Mouse (Mus musculus) hindbrain, postnatal 0 days (tissue): Measurements from ENCODE around the gene Izumo1. TPM values are rescaled to one million over a fixed set of nuclear protein-coding genes. Genes with fewer than 3 reads are reported as not detected.

Experiments
- ATAC-seq: fragments of 200-750 bp; cut with Nextera tagmentation; 2 replicates; pipeline ENCODE4 v1.8.0; 2017; ENCODE audit warnings: mild to moderate bottlenecking, moderate TSS enrichment, moderate library complexity
- DNase-seq: peaks from one replicate; pipeline ENCODE4 v3.0.0-alpha.2; 2015; ENCODE audit warnings: low spot score
- H3K27ac ChIP-seq: fragments of 300-500 bp; sonication (generic); 2 replicates; pipeline ENCODE4 v1.5.1; 2014; ENCODE audit warnings: mild to moderate bottlenecking
- H3K27me3 ChIP-seq: fragments of 300-500 bp; sonication (generic); 2 replicates; pipeline ENCODE4 v1.6.1; 2014; ENCODE audit warnings: low read length, mixed read lengths; ENCODE audit not compliant: insufficient read depth
- H3K36me3 ChIP-seq: fragments of 300-500 bp; sonication (generic); 2 replicates; pipeline ENCODE4 v1.6.1; 2014; ENCODE audit warnings: low read length, mixed read lengths; ENCODE audit not compliant: insufficient read depth
- H3K4me1 ChIP-seq: fragments of 300-500 bp; sonication (generic); 2 replicates; pipeline ENCODE4 v1.6.1; 2014; ENCODE audit warnings: antibody characterized with exemption, low read length, mixed read lengths; ENCODE audit not compliant: insufficient read depth
- H3K4me2 ChIP-seq: fragments of 300-500 bp; sonication (generic); 2 replicates; pipeline ENCODE4 v1.6.1; 2014; ENCODE audit warnings: low read depth, mild to moderate bottlenecking, low read length, moderate library complexity, mixed read lengths
- H3K4me3 ChIP-seq: fragments of 300-500 bp; sonication (generic); 2 replicates; pipeline ENCODE4 v1.5.1; 2014; ENCODE audit warnings: low read length
- H3K9ac ChIP-seq: fragments of 300-500 bp; sonication (generic); replicated peaks from 2 replicates; pipeline ENCODE4 v1.6.1; 2014; ENCODE audit warnings: mild to moderate bottlenecking, low read length, moderate library complexity, mixed read lengths
- H3K9me3 ChIP-seq: fragments of 300-500 bp; sonication (generic); 2 replicates; pipeline ENCODE4 v1.6.1; 2016; ENCODE audit warnings: low read length, mixed read lengths
- CTCF ChIP-seq: IDR thresholded peaks from 2 replicates; pipeline ENCODE4 v1.5.1; 2016; ENCODE audit warnings: antibody characterized with exemption, control low read depth, low read depth
- WGBS: fragments of 180-500 bp; shearing (Covaris S2); extraction: QIAGEN DNeasy Blood & Tissue Kit; methylation state at CpG from one replicate; pipeline ENCODE4 v1.1.7; 2014; 5-methylcytosine and 5-hydroxymethylcytosine counted together
- polyA plus RNA-seq: library from polyadenylated mRNA; unstranded; fragments of >200 nt; fragmentation: Nextera tagmentation; extraction: Ambion mirVana; gene quantifications from 2 replicates; pipeline ENCODE4 v1.2.1, GENCODE M21; 2015
- total RNA-seq: library from RNA; depleted of rRNA; stranded (reverse); fragments of >200 nt; gene quantifications from 2 replicates; pipeline ENCODE4 v1.2.3, GENCODE M21; 2014

Gene Izumo1
- total and polyA plus RNA-seq, 2 experiments from 2014 or later, result 0.10 TPM

DNA sequence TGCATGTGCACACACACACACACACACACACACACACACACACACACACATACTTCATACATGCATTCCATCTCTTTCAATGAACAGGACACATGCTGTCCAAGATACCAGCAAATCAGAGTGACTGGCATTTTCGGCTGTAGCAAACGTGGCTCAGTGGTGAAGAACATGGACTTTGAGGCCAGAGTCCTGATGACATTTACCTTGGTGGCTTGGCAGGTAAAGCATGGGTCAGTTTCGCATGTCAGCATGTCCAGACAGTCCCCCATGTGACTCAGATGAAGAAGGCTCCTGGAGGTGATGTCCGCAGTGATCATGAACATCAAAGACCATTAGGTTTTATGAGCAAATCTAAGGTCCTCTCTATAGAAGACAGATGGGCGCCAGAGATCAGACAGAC is 24.6 kb upstream of the Izumo1 start:
- no peaks in the 10 kb centered on the region for H3K36me3 ChIP-seq
- ATAC-seq (no peak), DNase-seq (no peak)
- no peak overlapping the region for H3K9ac ChIP-seq
- no peak for TF ChIP-seq CTCF
- no peak overlapping the region for H3K4me3 ChIP-seq
- H3K4me2 ChIP-seq, result no peak overlapping the region
- no peaks in the 10 kb centered on the region for H3K9me3 ChIP-seq
- WGBS, result 91% methylated on average over 5 of the region's 5 CpGs
- H3K27me3 ChIP-seq, result no peaks in the 10 kb centered on the region
- no peaks in the 10 kb centered on the region for H3K4me1 ChIP-seq
- no peak overlapping the region for H3K27ac ChIP-seq

DNA sequence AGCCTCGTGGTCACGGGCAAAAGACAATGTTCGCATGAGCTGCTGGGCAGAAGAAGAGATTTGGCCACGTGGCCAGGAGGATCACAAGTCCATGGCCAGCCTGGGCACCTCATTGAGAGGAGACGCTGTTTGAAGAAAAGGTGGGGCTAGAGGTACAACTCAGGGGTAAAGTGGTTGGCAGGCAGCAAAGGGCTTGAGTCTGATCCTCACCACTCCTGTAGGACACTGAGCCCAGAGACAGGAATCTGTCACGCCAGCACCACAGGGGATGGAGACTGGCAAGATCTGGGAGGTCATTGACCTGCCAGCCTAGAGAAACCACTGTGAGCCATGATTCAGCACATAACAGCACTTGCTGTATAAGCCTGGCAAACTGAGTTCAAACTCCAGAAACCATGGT is 24.1 kb upstream of the Izumo1 start:
- no peak overlapping the region for H3K4me3 ChIP-seq
- no peak for DNase-seq
- no peak overlapping the region for H3K9ac ChIP-seq
- no peaks in the 10 kb centered on the region for H3K9me3 ChIP-seq
- WGBS, result 74% methylated on average over 6 of the region's 6 CpGs
- H3K27ac ChIP-seq, result no peak overlapping the region
- H3K4me1 ChIP-seq, result no peaks in the 10 kb centered on the region
- no peak overlapping the region for H3K4me2 ChIP-seq
- no peak for ATAC-seq
- H3K27me3 ChIP-seq, result no peaks in the 10 kb centered on the region
- no peak for TF ChIP-seq CTCF
- no peaks in the 10 kb centered on the region for H3K36me3 ChIP-seq

DNA sequence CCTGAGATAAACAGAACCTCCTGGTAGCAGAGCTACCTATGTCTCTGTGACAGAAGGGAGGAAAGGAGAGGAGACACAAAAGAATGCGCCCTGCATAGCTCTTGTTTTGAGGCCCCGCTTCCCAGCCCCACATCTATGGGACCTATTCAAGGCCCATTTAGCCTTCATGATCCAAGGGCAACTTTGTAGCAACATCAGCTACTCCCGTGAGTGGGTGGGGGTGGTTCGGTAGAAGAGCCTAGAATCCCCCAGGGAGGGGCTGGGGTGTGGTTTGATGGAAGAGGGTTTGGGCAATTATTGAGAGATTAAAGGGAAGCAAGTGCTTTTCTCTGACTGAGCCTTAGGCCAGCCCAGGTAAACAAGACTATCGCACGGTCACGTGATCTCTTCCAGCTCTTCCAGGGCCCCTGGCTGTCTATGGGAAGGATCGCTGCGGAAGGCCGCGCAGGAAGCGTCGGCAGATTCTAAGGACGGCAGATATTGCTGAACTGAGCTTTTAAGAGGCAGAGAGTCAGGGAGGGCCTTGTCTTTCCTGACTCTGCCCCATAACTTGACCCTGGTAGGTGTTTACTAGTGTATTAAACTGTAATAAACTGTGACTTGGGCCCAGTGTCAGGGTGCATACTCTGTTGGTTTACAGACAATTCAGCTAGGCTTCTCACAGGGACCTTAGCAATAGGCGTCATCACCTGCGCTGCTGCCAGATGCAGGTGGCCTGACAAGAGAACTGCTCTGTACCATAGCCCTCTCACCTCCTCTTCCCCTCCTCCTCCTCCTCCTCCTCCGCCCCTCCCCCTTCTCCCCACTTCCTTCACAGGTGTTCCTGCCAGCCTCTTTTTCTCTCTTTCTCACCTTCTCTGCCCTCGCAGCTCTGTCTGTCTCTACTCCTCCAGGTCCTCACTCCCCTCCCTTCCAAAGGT is 22.4 kb upstream of the Izumo1 start:
- no peaks in the 10 kb centered on the region for H3K36me3 ChIP-seq
- H3K9me3 ChIP-seq, result no peaks in the 10 kb centered on the region
- H3K4me2 ChIP-seq, result no peak overlapping the region
- no peaks in the 10 kb centered on the region for H3K27me3 ChIP-seq
- H3K9ac ChIP-seq, result no peak overlapping the region
- DNase-seq (no peak), ATAC-seq (no peak)
- no peak overlapping the region for H3K4me3 ChIP-seq
- 52% methylated on average over 18 of the region's 18 CpGs for WGBS
- no peaks in the 10 kb centered on the region for H3K4me1 ChIP-seq
- no peak for TF ChIP-seq CTCF
- H3K27ac ChIP-seq, result no peak overlapping the region

DNA sequence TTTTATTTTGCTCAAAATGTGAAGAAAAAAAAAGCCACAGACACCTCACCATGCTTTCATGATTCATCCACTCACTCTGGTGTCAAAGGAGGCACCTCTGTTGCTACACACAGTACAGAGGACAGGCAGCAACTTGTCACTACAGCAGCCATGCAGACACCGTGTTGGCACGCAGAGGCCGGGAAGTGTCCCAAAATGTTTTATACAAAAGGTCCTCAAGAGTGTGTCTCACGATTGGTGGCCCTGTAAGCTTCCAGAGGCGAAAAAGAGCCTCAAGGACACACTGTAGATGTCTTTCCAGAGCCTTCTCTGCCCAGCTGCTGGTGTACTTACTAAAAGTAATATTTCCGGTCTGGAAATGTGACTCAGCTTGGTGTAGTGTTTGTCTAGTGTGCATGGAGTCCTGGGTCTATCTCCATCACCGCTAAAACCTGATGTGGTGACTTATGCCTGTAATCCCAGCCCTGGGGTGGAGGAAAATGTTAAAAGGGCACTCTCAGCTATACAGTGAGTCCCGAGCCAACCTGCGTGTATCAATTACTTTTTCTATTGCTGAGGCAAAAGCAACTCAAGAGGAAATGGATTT is 15.8 kb upstream of the Izumo1 start:
- Histone ChIP-seq H3K27ac (no peak overlapping the region), H3K9me3 (no peaks in the 10 kb centered on the region), H3K27me3 (no peaks in the 10 kb centered on the region), H3K9ac (no peak overlapping the region), H3K4me2 (no peak overlapping the region), H3K4me3 (no peak overlapping the region), H3K36me3 (no peaks in the 10 kb centered on the region), H3K4me1 (no peaks in the 10 kb centered on the region)
- TF ChIP-seq CTCF, result no peak
- DNase-seq (no peak), ATAC-seq (no peak)
- WGBS, result 77% methylated on average over 9 of the region's 9 CpGs

DNA sequence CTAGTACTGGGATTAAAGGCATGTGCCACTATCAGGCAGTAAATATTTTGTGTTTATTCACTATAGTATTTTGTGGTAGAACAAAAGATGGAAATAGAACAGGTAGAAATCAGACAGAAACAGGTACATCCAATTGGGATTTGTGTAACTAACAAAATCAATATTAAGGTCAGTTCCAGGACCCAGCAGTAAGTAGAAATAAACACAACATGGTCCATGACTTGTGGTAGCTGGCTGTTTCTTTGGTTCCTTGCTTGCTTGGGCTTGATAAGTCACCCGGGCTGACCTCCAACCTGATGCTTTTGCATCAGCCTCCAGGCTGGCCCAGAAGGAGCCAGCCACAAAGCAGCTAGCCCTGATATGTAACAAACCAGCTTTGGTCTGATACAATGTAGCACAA is 12.1 kb upstream of the Izumo1 start:
- Histone ChIP-seq H3K4me2 (no peak overlapping the region), H3K27me3 (no peaks in the 10 kb centered on the region), H3K36me3 (no peaks in the 10 kb centered on the region), H3K9ac (no peak overlapping the region), H3K9me3 (no peaks in the 10 kb centered on the region), H3K4me1 (no peaks in the 10 kb centered on the region), H3K4me3 (no peak overlapping the region), H3K27ac (no peak overlapping the region)
- no peak for TF ChIP-seq CTCF
- DNase-seq (no peak), ATAC-seq (no peak)
- 79% methylated on average over 1 of the region's 1 CpGs for whole genome bisulfite sequencing

DNA sequence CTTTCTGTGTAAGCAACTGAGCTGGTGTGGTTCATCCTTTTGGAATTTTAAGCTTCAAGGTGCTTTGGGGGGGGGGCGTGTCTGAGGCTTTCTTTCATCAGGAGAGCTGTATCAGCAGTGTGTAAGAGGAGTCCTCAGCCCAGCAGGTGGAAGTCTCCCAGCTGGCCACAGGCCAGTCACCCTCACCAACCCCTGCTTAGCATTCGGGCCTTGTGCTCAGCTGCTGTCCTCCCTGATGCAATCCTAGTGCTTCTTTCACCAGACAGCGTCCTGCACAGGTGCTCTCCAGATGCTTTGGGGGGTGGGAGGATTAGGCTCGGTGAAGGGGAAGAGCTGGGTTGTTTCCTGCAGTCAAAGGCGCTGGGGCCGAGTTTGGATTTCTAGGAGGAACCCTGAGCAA is 5.3 kb upstream of the Izumo1 start:
- Histone ChIP-seq H3K9me3 (no peaks in the 10 kb centered on the region), H3K27me3 (peaks cover 16% of the 10 kb centered on the region), H3K4me1 (0 out of 2 replicates have a peak, but pooled peaks cover 3% of the 10 kb centered on the region), H3K36me3 (no peaks in the 10 kb centered on the region), H3K27ac (no peak overlapping the region), H3K4me2 (no peak overlapping the region), H3K4me3 (no peak overlapping the region), H3K9ac (no peak overlapping the region)
- 31% methylated on average over 6 of the region's 6 CpGs for WGBS
- no peak for ATAC-seq
- no peak for TF ChIP-seq CTCF
- no peak for DNase-seq
